Mouse (Mus musculus) gonadal fat pad, adult 2 months (tissue): ENCODE measurements at regions not wholly inside any gene's neighbourhood (a gene's known extent, or its start where the extent isn't known, plus 50 kb on each side); places are given as distances from the start of the nearest gene placed in this dataset.

Experiments used
- DNase-seq: peaks from one replicate; pipeline ENCODE4 v3.0.0-alpha.2; 2012; ENCODE audit warnings: low read depth

- DNase-seq: no peak
Measured at GRCm38 (mm10) chr4:32074399-32075296, 110.8 kb downstream of the Map3k7 start.

GRCm38 (mm10) chr4:32076391-32076925 lies 112.6 kb downstream of the Map3k7 start:
- DNase-seq: no peak

GRCm38 (mm10) chr4:32083456-32083855 lies 119.6 kb downstream of the Map3k7 start:
- DNase-seq: no peak

GRCm38 (mm10) chr4:32084250-32084869 lies 120.5 kb downstream of the Map3k7 start:
- no peak for DNase-seq

- DNase-seq: no peak
Measured at GRCm38 (mm10) chr4:32085040-32085439, 121.1 kb downstream of the Map3k7 start.

- DNase-seq: no peak
Measured at GRCm38 (mm10) chr4:32091086-32091485, 127.2 kb downstream of the Map3k7 start.

GRCm38 (mm10) chr4:32092320-32093041 lies 128.6 kb downstream of the Map3k7 start:
- DNase-seq: no peak

- DNase-seq: no peak
Measured at GRCm38 (mm10) chr4:32098233-32098632, 134.3 kb downstream of the Map3k7 start.

GRCm38 (mm10) chr4:32101002-32101401 lies 137.1 kb downstream of the Map3k7 start:
- DNase-seq: no peak

- no peak for DNase-seq
Measured at GRCm38 (mm10) chr4:32106664-32107171, 131.9 kb upstream of the Bach2 start.

GRCm38 (mm10) chr4:32122320-32122719 lies 116.3 kb upstream of the Bach2 start:
- no peak for DNase-seq

- no peak for DNase-seq
Measured at GRCm38 (mm10) chr4:32126828-32127227, 111.8 kb upstream of the Bach2 start.

- no peak for DNase-seq
Measured at GRCm38 (mm10) chr4:32130594-32130993, 108.0 kb upstream of the Bach2 start.

GRCm38 (mm10) chr4:32131819-32132218 lies 106.8 kb upstream of the Bach2 start:
- DNase-seq: no peak

- no peak for DNase-seq
Measured at GRCm38 (mm10) chr4:32136151-32136550, 102.5 kb upstream of the Bach2 start.

GRCm38 (mm10) chr4:32137243-32137642 lies 101.4 kb upstream of the Bach2 start:
- no peak for DNase-seq

- no peak for DNase-seq
Measured at GRCm38 (mm10) chr4:32137966-32138365, 100.6 kb upstream of the Bach2 start.

GRCm38 (mm10) chr4:32139586-32139985 lies 99.0 kb upstream of the Bach2 start:
- no peak for DNase-seq

- DNase-seq: no peak
Measured at GRCm38 (mm10) chr4:32140068-32140467, 98.5 kb upstream of the Bach2 start.

- no peak for DNase-seq
Measured at GRCm38 (mm10) chr4:32142198-32142597, 96.4 kb upstream of the Bach2 start.

- DNase-seq: no peak
Measured at GRCm38 (mm10) chr4:32147146-32147545, 91.5 kb upstream of the Bach2 start.

GRCm38 (mm10) chr4:32148597-32148996 lies 90.0 kb upstream of the Bach2 start:
- no peak for DNase-seq
